In genomic region chr6:94946352-94946900, GRCm38 (mm10) we compare ENCODE assay signal across 17 mouse cellular contexts.
A peak's percentile ranks its signal among the peaks of the same experiment; 100 is the strongest.
DNase-seq lines count a peak whose midpoint lies in the region; ATAC-seq and TF ChIP-seq lines count a peak whose summit lies in the region.
"Had no signal": no experiment of that assay in that cellular context is flagged by ENCODE, and none has a peak within 500 bp of the region (broad histone marks: within the 10 kb centered on the region; RNA-seq: fewer than 3 reads in every experiment).

No protein-coding gene starts in this region.

- H3K36me3 ChIP-seq in lung, embryonic 14.5 days (ENCODE audit: insufficient read depth), result no peaks in the 10 kb centered on the region
- no peaks in the 10 kb centered on the region for H3K36me3 ChIP-seq in limb, embryonic 15.5 days
- H3K36me3 ChIP-seq: forebrain, embryonic 10.5 days; hindbrain, embryonic 15.5 days; neural tube, embryonic 12.5 days had no signal

- H3K4me2 ChIP-seq in lung, embryonic 14.5 days, result no peak overlapping the region
- no peak overlapping the region for H3K4me2 ChIP-seq in limb, embryonic 15.5 days
- H3K4me2 ChIP-seq: hindbrain, embryonic 15.5 days; neural tube, embryonic 12.5 days had no signal

- no peak overlapping the region for H3K4me3 ChIP-seq in lung, embryonic 14.5 days (ENCODE audit: low read depth, low read length)
- H3K4me3 ChIP-seq in limb, embryonic 15.5 days, result no peak overlapping the region
- H3K4me3 ChIP-seq: forebrain, embryonic 10.5 days; gastrocnemius, adult 2 months; hindbrain, embryonic 15.5 days; neural tube, embryonic 12.5 days had no signal

- no peak for ATAC-seq in lung, embryonic 14.5 days (ENCODE audit: insufficient read depth)
- ATAC-seq in granulocyte monocyte progenitor cell, adult 5-6 weeks (replicated peaks; ENCODE audit: poor library complexity, severe bottlenecking), result peak; percentile 70
- ATAC-seq in limb, embryonic 15.5 days (ENCODE audit: insufficient number of reproducible peaks, low FRiP score, low TSS enrichment, low read depth), result no peak
- ATAC-seq: liver, postnatal 0 days had no signal

- no peak overlapping the region for H3K27ac ChIP-seq in lung, embryonic 14.5 days (ENCODE audit: low read depth)
- 0 out of 2 replicates have a peak overlapping the region, but pooled peaks have one; percentile 51 for H3K27ac ChIP-seq in limb, embryonic 15.5 days
- H3K27ac ChIP-seq: forebrain, embryonic 10.5 days; gastrocnemius, adult 2 months; hindbrain, embryonic 15.5 days; neural tube, embryonic 12.5 days had no signal

- no peaks in the 10 kb centered on the region for H3K9me3 ChIP-seq in lung, embryonic 14.5 days (ENCODE audit: low read depth, low read length)
- no peaks in the 10 kb centered on the region for H3K9me3 ChIP-seq in limb, embryonic 15.5 days
- H3K9me3 ChIP-seq: forebrain, embryonic 10.5 days; hindbrain, embryonic 15.5 days; neural tube, embryonic 12.5 days had no signal

- DNase-seq in lung, embryonic 14.5 days, result peak; percentile 35
- no peak for DNase-seq in lung, postnatal 4 days
- DNase-seq in heart, adult 8-10 months (ENCODE audit: low spot score), result no peak
- no peak for DNase-seq in right cerebral cortex, postnatal 10 days (ENCODE audit: low spot score in 2 of 2)
- DNase-seq in thymus, postnatal 10 days (ENCODE audit: low spot score in 2 of 2), result no peak
- DNase-seq: cerebellum, adult 9-10 months; gastrocnemius, adult 2 months; heart, postnatal 36 days; kidney, adult 9 months; liver, postnatal 0 days; lung, postnatal 14 days; spleen, adult 18-20 months had no signal

- no peak for TF ChIP-seq CTCF in lung, embryonic 14.5 days (IDR thresholded peaks at IDR 0.05; ENCODE audit: low read depth)

- no peak overlapping the region for H3K9ac ChIP-seq in lung, embryonic 14.5 days
- no peak overlapping the region for H3K9ac ChIP-seq in limb, embryonic 15.5 days
- H3K9ac ChIP-seq: hindbrain, embryonic 15.5 days; liver, postnatal 0 days; neural tube, embryonic 12.5 days had no signal

- WGBS in lung, embryonic 14.5 days, result 65% methylated on average over 6 of the region's 6 CpGs
- WGBS in limb, embryonic 15.5 days, result 38% methylated on average over 6 of the region's 6 CpGs

- H3K27me3 ChIP-seq in lung, embryonic 14.5 days (ENCODE audit: insufficient read depth, low read length), result no peaks in the 10 kb centered on the region
- H3K27me3 ChIP-seq in limb, embryonic 15.5 days, result no peaks in the 10 kb centered on the region
- H3K27me3 ChIP-seq: hindbrain, embryonic 15.5 days; neural tube, embryonic 12.5 days had no signal

- no peaks in the 10 kb centered on the region for H3K4me1 ChIP-seq in lung, embryonic 14.5 days (ENCODE audit: insufficient read depth)
- peaks cover 17% of the 10 kb centered on the region for H3K4me1 ChIP-seq in limb, embryonic 15.5 days
- H3K4me1 ChIP-seq: forebrain, embryonic 10.5 days; hindbrain, embryonic 15.5 days had no signal
